Mouse (Mus musculus): Measurements from ENCODE around the gene Hmces.

DNA sequence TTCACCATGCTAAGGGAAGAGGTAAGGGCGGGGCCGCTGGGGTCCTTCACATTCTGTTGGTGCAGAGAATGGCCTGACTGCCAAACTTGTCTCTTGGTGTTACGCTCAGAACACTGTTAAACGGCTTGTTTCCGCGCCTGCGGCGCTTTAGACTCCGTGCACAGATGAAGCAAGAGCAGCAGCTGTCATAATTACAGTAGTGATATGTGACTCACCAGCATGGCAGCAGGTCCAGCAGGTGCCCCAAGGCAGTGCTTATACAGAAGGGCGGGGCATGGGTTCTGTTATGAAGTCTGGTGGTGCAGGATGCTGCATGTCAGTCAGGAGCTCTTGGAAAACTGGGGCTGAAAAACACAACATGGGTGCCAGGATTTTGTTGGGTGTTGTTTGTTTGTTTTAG is 15.7 kb upstream of the Hmces start:
- TF ChIP-seq CTCF (IDR thresholded peaks at IDR 0.05) (no peak), EP300 (IDR thresholded peaks at IDR 0.05) (no peak)
